Mouse (Mus musculus): ENCODE data around the gene Tpgs1. TPM values are rescaled to one million over a fixed set of nuclear protein-coding genes. Genes with fewer than 3 reads are reported as not detected.

Tpgs1 gene
- total and polyA plus RNA-seq, 2 experiments from 2014 or later = 64.2 to 128 TPM

- ATAC-seq = peak; percentile 96
- Histone ChIP-seq H3K27ac (ENCODE audit: low read depth, low read length) (peak within 1 kb of the TSS; percentile 70), H3K4me3 (ENCODE audit: low read depth, low read length) (peak within 1 kb of the TSS; percentile 85), H3K4me2 (ENCODE audit: low read depth) (peak within 1 kb of the TSS; percentile 77), H3K36me3 (ENCODE audit: insufficient read depth) (peaks cover 6% of the 10 kb centered on the region; the same call in 1 of the 2 replicates), H3K27me3 (ENCODE audit: insufficient read depth, low read length) (no peaks in the 10 kb centered on the region), H3K4me1 (ENCODE audit: insufficient read depth) (peaks cover 14% of the 10 kb centered on the region; the same call in 1 of the 2 replicates), H3K9ac (peak within 1 kb of the TSS; percentile 92), H3K9me3 (ENCODE audit: low read length) (no peaks in the 10 kb centered on the region)
- peak; percentile 100 for DNase-seq
- TF ChIP-seq CTCF (IDR thresholded peaks at IDR 0.05; ENCODE audit: low read depth) = peak; percentile 64
- 7% methylated on average over 65 of the region's 65 CpGs for WGBS
Measured at GRCm38 (mm10) chr10:79704065-79704969, 35.1 kb downstream of the Tpgs1 start, which contains the start of gene Bsg. TSS of gene Bsg (plus strand) at chr10:79704491.

- H3K27ac ChIP-seq (ENCODE audit: low read depth, low read length) = no peak overlapping the region
- peaks cover 14% of the 10 kb centered on the region; the same call in 1 of the 2 replicates for H3K4me1 ChIP-seq (ENCODE audit: insufficient read depth)
- no peaks in the 10 kb centered on the region for H3K27me3 ChIP-seq (ENCODE audit: insufficient read depth, low read length)
- peak overlapping the region; percentile 92 for H3K9ac ChIP-seq
- no peak for DNase-seq
- TF ChIP-seq CTCF (IDR thresholded peaks at IDR 0.05; ENCODE audit: low read depth) = no peak
- peak overlapping the region; percentile 77 for H3K4me2 ChIP-seq (ENCODE audit: low read depth)
- H3K36me3 ChIP-seq (ENCODE audit: insufficient read depth) = peaks cover 13% of the 10 kb centered on the region
- no peak for ATAC-seq
- 11% methylated on average over 10 of the region's 10 CpGs for WGBS
- no peaks in the 10 kb centered on the region for H3K9me3 ChIP-seq (ENCODE audit: low read length)
- H3K4me3 ChIP-seq (ENCODE audit: low read depth, low read length) = peak overlapping the region; percentile 85
Measured at GRCm38 (mm10) chr10:79704970-79705360, 35.8 kb downstream of the Tpgs1 start.

GRCm38 (mm10) chr10:79705951-79706350, 36.8 kb downstream of the Tpgs1 start:
- H3K27ac ChIP-seq (ENCODE audit: low read depth, low read length) = no peak overlapping the region

GRCm38 (mm10) chr10:79706406-79707094, 37.4 kb downstream of the Tpgs1 start:
- peak overlapping the region; percentile 77 for H3K4me2 ChIP-seq (ENCODE audit: low read depth)
- peaks cover 28% of the 10 kb centered on the region for H3K36me3 ChIP-seq (ENCODE audit: insufficient read depth)
- H3K9ac ChIP-seq = peak overlapping the region; percentile 18; the same call in 1 of the 2 replicates
- peaks cover 14% of the 10 kb centered on the region; the same call in 1 of the 2 replicates for H3K4me1 ChIP-seq (ENCODE audit: insufficient read depth)
- no peak for TF ChIP-seq CTCF (IDR thresholded peaks at IDR 0.05; ENCODE audit: low read depth)
- no peaks in the 10 kb centered on the region for H3K9me3 ChIP-seq (ENCODE audit: low read length)
- ATAC-seq (no peak), DNase-seq (no peak)
- WGBS = 78% methylated on average over 5 of the region's 5 CpGs
- no peak overlapping the region for H3K27ac ChIP-seq (ENCODE audit: low read depth, low read length)
- H3K4me3 ChIP-seq (ENCODE audit: low read depth, low read length) = 0 out of 2 replicates have a peak overlapping the region, but pooled peaks have one; percentile 7
- H3K27me3 ChIP-seq (ENCODE audit: insufficient read depth, low read length) = no peaks in the 10 kb centered on the region

More at GRCm38 (mm10) chr10:79705951-79706350, 36.8 kb downstream of the Tpgs1 start:
- Histone ChIP-seq H3K4me1 (ENCODE audit: insufficient read depth) (peaks cover 14% of the 10 kb centered on the region; the same call in 1 of the 2 replicates), H3K9ac (peak overlapping the region; percentile 18; the same call in 1 of the 2 replicates), H3K36me3 (ENCODE audit: insufficient read depth) (peaks cover 22% of the 10 kb centered on the region), H3K9me3 (ENCODE audit: low read length) (no peaks in the 10 kb centered on the region), H3K4me3 (ENCODE audit: low read depth, low read length) (peak overlapping the region; percentile 7; the same call in 1 of the 2 replicates), H3K27me3 (ENCODE audit: insufficient read depth, low read length) (no peaks in the 10 kb centered on the region), H3K4me2 (ENCODE audit: low read depth) (peak overlapping the region; percentile 77)
- DNase-seq (no peak), ATAC-seq (no peak)
- TF ChIP-seq CTCF (IDR thresholded peaks at IDR 0.05; ENCODE audit: low read depth) = no peak
- 93% methylated on average over 5 of the region's 5 CpGs for WGBS

GRCm38 (mm10) chr10:79707162-79707561, 38.0 kb downstream of the Tpgs1 start:
- Histone ChIP-seq H3K27ac (ENCODE audit: low read depth, low read length) (no peak overlapping the region), H3K9ac (no peak overlapping the region), H3K27me3 (ENCODE audit: insufficient read depth, low read length) (no peaks in the 10 kb centered on the region), H3K4me2 (ENCODE audit: low read depth) (peak overlapping the region; percentile 77; the same call in 1 of the 2 replicates), H3K9me3 (ENCODE audit: low read length) (no peaks in the 10 kb centered on the region), H3K4me3 (ENCODE audit: low read depth, low read length) (no peak overlapping the region), H3K36me3 (ENCODE audit: insufficient read depth) (peaks cover 33% of the 10 kb centered on the region), H3K4me1 (ENCODE audit: insufficient read depth) (peaks cover 14% of the 10 kb centered on the region; the same call in 1 of the 2 replicates)
- DNase-seq = no peak
- no peak for ATAC-seq
- no peak for TF ChIP-seq CTCF (IDR thresholded peaks at IDR 0.05; ENCODE audit: low read depth)
- WGBS = 79% methylated on average over 1 of the region's 1 CpGs

- no peak for TF ChIP-seq CTCF (IDR thresholded peaks at IDR 0.05; ENCODE audit: low read depth)
- Histone ChIP-seq H3K27ac (ENCODE audit: low read depth, low read length) (no peak overlapping the region), H3K9ac (no peak overlapping the region), H3K4me2 (ENCODE audit: low read depth) (peak overlapping the region; percentile 77), H3K36me3 (ENCODE audit: insufficient read depth) (peaks cover 33% of the 10 kb centered on the region), H3K27me3 (ENCODE audit: insufficient read depth, low read length) (no peaks in the 10 kb centered on the region), H3K4me1 (ENCODE audit: insufficient read depth) (peaks cover 14% of the 10 kb centered on the region; the same call in 1 of the 2 replicates), H3K4me3 (ENCODE audit: low read depth, low read length) (no peak overlapping the region), H3K9me3 (ENCODE audit: low read length) (no peaks in the 10 kb centered on the region)
- DNase-seq (no peak), ATAC-seq (no peak)
- WGBS = 70% methylated on average over 4 of the region's 4 CpGs
Measured at GRCm38 (mm10) chr10:79707759-79708158, 38.6 kb downstream of the Tpgs1 start.

Measured in forebrain, postnatal 0 days (tissue).